Mouse (Mus musculus) right cerebral cortex, postnatal 10 days (tissue): Measurements from ENCODE around the gene Xrcc5.

Experiments
- DNase-seq, 2 experiments: peaks; one replicate each; pipeline ENCODE4 v3.0.0; 2021; ENCODE audit warnings: low spot score in 2 of 2

Xrcc5 gene

DNA sequence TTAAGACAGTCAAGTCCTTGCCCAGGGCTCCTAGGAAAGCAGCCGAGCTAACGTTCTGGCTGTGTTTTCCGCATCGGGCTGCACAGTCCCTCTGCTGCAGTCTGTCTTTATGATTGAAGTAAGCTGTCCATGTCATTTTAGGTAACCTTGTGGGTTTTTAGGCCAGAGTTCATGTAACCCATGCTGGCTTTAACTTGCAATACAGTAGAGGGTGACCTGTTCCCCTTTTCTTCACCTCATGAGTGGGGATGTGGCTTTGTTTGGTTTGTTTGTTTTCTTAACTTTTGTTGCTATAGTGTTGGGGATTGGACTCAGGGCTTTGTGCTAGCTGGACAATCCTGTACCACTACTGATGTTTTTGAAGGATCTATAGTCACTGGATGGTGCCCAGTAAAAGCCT, 83.2 kb downstream of the Xrcc5 start:
- no peak for DNase-seq

DNA sequence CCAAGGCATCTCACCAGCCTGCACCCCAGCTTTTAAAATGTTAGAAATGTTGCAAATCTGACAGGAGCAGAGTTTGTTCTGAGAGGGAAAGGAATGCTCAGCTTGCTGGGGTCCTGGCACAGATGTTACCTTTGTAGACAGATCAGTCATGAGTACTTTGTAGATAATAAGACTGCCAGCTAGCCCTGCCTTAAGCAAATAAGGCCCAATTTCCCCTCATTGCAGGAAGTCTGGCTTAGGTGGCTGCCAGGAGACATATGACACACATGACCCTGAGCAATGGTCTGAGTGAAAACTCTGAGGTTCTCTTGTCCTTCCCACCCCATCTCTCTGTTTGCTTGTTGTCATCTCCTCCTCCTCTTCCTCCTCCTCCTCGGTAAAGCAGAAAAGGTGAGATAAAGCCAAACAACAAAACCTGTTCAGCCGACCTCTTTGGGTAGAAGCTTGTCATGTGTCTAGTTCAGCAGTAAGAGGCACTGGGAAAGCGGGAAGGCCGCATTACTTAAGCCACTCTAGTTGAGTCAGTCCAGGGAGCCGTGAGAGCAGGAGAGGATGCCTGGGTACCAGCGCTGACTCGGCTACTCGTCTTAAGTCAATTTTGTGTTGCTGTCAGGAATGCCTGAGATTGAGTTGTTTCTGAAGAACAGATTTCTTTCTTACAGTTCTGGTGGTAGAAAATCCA, 92.6 kb downstream of the Xrcc5 start:
- DNase-seq: no peak

DNA sequence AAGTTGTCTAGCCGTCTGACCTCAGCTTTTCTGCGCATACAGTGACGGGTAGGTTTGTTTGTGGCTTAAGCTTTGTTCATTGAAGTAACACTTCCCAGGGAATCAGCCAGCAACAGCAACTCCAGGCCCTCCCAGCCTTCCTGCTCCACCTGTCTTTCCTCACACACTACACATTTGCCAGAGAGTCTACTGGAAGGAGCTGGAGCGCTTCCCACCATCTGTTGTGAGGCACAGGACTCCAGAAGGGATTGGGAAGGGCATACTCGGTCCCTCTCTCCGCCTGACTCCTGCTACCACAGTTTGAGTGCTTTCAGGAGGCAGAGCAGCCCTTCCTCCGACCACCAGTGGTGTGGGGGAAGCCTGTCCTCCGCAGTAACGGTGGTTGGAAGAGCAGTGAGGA, 93.4 kb downstream of the Xrcc5 start:
- peak; percentile 63 to 66 for DNase-seq

DNA sequence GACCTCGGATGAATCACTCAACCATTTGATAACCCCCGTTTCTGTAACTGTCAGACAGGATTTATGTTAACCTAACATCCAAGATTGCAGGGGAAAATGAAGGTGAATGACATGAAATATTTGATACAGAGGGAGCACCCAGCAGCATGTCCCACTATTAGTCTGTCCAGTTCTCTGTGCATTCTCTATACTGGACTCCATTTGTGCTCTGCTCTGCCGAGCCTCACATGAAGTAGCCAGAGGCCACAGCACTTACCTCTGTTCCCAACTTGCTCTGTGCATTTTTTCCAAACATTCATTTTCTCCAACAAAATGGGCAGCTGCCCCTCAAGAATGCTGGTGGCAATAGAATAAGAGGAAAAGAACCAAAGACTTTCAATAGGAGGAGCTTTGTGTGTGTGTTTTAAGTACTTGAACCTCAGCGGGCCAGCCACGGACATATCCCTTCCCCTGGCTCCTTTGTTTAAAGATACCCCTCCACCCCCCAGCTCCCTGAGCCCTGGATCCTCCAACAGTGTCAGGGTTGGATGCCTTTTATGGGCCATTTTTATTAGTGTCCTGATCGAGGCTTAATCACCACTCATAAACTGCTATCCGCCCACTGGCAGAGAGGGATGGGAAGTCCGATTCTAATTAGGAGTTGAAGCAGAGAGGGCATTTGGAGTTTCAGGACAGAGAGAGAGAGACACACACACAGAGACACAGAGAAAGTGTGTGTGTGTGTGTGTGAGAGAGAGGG, 94.3 kb downstream of the Xrcc5 start:
- DNase-seq: no peak

DNA sequence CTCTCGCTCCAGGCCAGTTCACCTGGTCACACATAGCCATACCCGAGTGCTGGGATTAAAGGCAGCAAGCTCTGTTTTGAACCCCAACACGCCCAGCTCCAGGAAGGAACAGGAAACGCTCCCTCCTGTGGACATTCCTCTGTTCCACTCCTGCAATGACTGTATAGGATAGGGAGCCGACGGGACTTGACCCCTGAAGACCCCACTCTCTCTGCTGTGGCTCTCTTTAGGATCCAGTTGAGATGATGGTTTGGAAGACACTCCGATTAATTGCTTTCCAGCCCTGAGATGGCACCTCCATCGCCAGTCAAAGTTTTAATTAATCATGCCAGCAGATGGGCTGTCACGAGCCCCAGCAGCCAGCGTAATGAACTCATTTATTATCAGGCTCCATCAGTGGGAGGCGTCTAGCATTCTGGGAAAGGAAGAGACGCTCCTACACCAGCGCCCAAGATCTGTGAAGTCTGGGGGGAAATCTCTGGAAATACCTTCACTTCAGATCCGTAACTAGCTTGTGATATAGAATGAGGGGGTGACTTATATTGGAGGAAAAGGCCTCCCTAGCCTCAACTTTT, 99.4 kb downstream of the Xrcc5 start:
- DNase-seq: no peak

DNA sequence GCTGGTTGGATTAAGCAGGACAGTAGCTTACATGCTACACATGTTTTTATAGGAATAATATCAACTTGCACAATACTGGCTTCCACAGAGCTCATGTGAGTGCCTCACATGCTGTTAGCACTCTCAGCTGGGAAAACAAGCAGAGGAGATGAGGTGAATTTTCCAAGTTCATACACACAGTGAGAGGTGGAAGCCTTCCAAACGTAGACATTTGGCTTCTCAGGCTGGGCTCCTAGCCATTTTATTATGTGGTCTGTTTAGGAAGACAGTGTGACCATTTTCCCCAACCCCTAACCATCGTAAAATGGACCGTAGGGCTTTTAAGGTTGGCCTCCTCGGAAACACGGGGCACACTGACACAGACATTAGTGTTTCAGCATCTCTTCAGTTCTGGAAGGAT, 102.7 kb downstream of the Xrcc5 start:
- no peak for DNase-seq

DNA sequence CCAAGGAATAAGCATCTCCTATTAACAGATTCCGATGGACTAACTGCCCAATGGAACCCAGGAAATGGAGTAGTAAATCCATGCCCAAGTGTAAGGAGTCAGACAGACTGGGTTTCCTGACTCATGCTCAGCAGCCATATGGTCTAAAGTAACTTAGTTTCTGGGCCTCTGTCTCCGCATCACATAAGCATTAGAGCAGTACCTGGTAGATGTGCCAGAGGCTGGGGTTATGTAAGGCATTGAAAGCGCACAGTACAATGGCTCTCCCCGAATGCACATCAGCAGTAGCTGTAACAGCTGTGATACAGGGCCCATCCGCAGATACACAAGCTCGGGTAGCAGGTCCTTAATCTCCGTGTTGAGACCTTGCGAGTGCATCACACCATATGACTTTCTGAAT, 103.9 kb downstream of the Xrcc5 start:
- no peak for DNase-seq

DNA sequence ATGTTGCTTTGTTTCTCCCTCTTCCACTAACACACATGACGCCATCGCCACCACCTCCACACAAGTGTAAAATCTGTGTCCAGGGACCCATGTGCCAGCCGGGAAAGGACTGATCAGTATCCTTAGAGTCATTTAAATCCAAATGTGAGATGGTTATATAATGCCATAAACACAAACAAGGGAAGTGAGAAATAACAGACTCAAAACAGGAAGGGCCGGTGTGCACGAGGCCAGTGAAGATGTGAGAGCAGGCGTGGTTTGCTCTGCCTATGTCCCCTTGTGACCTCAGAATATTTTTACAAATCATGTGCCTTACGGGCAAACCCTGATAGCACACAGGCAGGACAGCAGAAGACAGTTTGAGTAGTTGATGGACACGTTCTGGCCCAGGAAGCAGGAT, 106.0 kb downstream of the Xrcc5 start:
- no peak for DNase-seq

DNA sequence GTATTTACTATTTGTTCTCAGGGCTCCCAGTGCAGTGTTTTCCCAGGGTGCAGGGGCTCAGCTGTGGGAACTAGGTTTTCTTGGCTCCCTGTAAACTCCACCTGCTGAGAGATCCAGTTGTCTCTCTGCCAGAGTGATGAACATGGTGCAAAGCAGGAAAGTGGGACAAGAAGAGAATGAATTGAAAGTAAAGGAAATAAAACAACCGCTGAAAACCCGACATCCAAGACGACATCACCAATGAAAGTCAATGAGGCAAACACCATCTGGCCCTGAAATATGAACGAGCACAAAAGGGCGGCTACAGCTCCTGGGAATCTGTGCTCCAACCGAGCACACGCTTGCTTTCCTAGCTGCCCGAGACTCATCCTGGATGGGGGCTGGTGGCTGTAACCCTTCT, 106.9 kb downstream of the Xrcc5 start:
- no peak for DNase-seq

DNA sequence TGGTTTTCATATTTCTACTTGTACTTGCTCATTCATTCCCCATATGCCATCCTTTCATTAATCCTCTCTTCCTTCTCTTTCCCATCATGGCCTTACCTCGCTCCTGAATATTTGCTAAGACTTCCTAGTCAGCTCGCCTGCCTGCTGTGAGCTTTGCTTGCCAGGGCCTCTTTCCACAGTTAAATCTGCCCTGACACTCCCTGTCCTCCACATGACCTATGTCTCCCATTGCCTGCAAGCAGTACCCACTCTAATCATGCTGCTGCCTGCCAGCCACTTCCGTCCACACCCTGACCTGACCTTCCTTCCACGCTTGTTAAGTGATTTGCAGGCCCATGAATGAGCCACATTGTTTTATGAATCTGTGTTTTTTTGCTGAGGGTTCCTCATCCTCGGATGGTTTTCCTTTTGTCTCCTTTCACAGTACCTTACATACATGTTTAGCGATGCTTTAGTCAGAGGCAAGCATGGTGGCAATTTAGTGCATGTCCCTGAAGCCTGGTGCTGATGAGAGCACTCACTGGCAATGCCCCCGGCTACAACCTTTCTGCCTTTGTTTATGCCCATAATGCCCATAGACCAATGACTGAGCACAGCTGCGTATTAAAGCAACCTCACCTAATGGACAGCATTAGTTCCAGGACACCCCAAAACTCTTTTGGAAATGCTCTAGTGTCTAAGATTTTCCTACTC, 107.5 kb downstream of the Xrcc5 start:
- no peak for DNase-seq

DNA sequence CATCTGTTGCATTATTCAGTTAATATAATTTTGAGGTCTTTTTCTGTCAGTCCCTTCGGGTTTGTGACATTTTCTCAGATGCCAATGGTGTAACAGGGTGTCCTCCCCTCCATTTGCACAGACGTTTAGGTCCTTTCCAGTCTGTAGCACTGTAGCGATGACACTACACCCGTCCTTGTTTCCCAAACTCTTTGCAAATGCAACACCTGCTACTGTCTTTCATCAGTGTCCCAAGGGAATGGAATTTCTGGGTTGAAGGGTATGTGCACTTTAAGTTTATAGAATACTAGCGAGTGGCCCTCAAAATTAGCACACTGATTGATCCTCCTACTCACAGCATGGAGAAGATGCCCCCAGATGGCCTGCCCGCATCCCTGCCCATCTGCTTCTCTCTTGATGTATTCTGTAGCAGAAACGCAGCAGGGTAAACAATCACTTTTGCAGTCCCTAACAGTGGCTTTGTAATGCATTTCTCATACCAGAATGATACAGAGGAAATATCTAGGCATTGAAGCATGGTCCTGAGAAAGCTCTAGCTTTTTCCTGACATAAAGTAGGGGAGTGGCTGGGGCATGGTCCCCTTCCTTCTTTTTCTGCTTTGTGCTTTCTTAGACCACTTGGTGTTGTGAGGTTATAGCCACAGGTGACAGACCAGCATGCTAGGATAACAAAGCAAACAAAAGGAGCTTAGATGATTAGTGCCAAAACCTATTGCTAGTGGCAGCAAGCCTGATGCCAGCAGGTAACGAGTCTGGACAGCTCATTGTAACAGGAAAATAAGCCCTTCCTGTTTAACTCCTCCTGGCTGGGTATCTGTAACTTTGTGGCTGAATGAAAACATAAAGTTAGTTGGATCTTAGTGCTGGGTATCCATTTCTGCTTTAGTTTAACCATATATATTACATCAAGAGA, 111.8 kb downstream of the Xrcc5 start:
- DNase-seq: no peak

DNA sequence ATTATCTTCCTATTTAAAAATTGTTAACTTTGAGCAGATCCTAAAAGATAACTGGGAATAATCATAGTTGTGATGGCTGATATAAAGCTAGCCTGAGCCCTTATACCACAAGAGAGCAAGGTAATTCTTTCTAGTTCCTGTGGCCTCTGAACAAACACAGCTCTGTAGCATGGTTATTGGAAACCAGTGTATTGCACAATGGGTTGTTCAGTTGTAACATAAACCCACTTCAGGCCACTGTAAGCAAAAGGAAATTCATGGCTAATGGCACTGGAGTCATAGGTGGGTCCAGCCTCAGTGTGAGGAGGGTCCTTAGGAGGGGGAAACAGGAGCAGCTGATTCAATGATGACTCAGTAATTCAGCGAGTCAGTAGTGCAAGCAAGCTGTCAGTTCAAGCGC, 113.0 kb downstream of the Xrcc5 start:
- no peak for DNase-seq

DNA sequence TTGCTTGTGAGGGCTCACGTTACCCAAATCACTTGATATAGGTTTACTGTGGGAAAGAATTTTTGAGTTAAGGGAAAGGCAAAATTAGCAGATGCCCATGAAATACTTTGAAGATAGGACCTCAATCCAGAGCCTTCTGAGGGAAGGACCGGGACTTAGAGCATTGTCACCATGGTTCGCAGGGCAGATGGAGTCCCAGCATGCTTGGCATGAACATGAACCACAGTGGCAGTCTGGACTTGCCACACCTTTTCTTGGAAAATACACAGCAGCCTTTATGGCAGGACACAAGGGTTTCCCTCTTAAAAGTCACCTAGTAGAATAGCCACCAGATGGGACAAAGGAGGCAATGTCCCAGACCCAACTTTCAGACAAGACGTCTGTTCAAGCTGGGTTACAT, 114.9 kb downstream of the Xrcc5 start:
- DNase-seq: no peak

DNA sequence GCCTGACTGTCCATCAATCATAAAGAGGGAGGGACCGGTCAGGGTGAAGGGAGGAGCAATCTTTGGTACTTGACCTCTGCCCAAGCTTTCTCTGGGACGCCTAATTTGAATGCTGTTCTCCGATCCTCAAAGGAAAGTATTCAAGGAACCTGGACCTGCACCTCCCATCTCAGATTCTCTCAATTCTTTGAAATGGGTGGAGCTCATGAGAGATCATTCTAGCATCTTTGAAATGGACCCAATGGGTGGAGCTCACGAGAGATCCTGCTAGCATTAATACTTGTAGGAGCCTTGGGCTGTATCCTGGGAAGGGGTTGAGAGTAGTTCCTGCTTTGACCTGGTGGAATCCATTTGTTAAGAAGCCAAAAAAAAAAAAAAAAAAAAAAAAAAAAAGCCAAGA, 119.2 kb downstream of the Xrcc5 start:
- DNase-seq: no peak

DNA sequence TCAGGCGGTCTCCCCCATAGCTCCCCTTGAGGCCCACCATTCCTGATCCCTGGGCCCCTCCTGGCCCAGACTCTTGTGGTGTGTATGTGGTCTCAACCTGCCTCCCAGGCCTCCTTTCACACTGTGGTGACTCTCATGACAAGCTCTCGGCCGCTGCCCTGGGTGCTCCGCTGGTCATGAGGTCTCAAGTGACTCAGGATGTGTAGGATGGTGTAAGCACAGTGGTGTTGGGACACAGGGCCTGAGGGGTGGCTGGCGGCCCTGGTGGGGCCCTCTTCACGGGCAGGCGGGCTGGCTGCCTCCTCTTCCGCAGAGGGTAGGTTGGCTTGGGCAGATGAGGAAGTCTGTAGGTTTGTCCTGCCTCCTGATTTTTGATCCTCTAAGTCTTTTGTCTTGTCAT, 121.3 kb downstream of the Xrcc5 start:
- DNase-seq: no peak

DNA sequence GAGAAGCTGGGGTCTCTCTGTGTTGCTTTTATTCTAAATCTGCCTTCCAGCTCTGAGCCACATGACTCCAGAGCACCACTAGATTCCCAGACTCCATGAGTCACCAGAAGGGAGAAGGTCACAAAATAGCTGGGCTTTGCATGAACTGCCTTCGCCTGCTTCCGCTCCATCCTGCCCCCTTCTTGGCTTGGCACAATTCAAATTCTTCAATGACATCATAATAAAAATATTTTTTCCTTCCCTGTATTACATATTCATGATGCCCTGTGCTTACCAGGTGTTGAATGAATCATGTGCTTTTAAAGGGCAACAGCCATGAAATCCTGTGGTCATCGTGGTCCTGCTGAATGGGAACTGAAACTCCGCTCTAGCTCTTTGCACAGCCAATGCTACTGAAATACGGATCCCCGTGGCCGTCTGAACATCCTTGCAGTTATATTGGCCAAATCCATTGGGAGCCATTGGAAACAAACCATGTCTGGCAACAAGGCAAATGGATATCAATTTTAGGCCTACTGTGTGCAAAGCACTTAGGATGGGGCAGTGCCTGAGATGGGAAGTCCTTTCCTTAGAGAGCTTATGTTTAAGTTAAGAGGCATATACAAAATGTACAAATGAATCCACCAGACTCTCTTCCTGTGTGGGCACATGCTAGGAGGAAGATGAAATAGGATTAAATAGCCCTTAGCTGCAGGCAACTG, 122.0 kb downstream of the Xrcc5 start:
- DNase-seq: no peak

DNA sequence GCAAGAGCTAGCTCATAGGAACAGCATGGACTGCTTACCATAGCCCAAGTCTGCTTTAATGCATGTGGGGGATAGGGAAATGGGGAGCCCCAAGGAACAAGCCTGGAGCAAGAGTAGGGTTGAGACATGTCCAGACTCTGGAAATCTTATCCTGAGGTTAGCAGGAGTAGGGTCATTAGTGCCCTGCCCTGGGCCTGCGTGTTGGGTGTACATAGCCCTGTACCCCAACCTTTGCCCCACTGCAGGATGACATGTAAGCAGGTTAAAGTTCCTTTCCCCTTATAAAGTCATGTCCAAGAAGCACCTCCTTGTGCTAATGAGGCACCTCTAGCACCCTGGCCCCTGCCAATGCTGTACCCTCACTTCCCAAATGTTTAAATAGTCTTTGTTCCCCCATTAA, 125.4 kb downstream of the Xrcc5 start:
- no peak for DNase-seq

DNA sequence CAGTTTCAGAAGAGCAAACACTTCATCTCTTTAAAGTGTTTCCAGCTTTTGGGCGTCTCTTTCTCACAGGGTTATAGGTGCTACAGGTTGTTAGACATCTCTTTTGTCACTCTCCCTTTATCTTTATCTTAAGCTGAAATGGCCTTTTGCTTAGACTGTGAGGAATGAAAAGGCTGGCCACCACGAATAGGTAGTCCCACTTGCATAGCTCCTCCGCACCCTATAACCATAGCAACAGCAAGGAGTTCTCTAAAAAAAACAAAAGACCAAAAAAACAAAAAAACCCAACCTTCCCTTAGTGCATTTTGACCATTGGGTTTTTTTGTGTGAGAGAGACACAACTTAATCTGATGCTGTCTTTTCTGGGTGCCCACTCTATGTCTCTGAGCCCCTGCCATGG, 127.3 kb downstream of the Xrcc5 start:
- DNase-seq: no peak

DNA sequence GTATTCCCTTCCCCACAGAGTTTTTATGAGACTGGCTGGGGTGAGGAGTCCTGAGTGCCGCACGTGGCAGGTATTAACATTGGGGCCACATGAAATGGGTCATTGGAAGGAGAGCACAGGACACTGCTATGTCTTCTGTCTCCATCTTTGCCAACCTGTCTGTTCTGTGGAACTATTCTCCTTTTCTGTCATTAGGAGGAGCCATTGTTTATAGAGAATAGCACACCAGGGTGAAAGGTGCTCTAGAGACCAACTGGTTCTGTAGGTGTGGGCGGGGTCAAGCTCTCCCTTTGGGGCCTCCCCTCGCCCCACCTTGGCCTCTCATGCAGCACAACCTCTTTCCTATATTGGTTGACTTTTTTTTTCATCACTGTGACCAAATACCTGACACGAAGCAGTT, 129.7 kb downstream of the Xrcc5 start:
- no peak for DNase-seq

DNA sequence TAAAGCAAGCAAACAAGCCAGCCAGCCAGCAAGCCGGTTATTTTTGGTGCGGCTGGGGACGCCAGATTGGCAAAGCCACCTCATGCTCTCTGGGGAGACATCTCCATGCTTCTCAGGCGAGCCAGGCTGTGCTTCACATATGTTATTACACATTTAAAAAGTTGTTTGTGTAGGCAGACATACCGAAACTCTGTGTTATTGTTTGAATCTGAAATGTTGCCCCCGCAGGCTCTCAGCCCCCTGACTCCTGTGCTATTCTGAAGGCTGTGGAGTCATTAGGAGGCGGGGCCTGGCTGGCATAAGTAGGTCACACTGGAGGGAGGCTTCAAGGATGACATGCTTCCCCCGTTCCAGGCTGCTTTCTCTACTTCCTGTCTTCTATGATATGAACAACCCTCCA, 131.9 kb downstream of the Xrcc5 start:
- DNase-seq: peak; percentile 55 to 56

DNA sequence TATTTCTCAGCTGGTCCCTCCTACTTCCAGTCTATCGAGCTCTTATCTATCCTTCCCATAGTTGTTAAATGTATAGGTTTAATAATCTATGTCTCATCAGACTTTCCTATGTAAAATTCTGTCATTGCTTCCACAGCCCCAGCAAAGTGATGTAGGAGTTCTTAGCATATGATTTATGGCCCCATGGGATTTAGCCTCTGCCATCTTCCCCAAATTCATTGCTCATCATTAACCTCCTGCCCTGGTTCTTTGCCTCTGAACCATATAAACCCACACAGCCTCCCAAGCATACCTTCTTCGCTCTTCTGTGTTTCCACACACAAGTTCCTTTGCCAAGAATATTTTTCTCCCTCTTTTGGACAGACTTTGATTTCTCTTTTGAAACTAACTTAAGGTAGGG, 135.5 kb downstream of the Xrcc5 start:
- DNase-seq: no peak
